Mouse (Mus musculus): ENCODE data around the gene Nprl2.

DNA sequence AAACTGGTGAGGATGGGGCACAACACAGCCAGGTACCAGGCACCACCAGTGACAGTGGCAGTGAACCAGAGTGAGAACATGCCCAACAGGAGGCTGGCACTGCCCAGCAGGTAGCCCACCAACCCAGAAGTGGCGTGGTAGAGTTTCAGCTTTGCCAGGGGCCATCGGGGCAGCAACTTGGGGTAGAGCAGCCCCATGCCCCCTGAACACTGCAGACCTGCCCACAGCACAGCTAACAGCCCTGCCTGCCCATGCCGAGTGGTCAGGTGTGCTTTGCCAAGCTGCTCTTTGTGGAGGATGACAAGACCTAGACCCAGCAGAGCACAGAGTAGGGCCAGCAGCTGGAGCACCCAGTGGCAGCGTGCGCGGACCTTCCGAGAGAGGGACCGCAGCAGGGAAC, 2.1 kb upstream of the Nprl2 start:
- no peak for TF ChIP-seq GATA1 (IDR thresholded peaks at IDR 0.05; ENCODE audit: low read length)
- no peak for TF ChIP-seq TAL1 (IDR thresholded peaks at IDR 0.05; ENCODE audit: low read length)
